Mouse (Mus musculus) embryonic fibroblast, embryonic 13.5 days (primary cell): ENCODE results near the gene Krtap8-1.

Source experiments
- CTCF ChIP-seq: IDR thresholded peaks from 2 replicates; pipeline ENCODE4 v1.5.1; 2011; ENCODE audit warnings: mild to moderate bottlenecking, control low read depth, low read length, moderate library complexity, borderline replicate concordance; ENCODE audit not compliant: insufficient read depth
- POLR2A ChIP-seq: IDR thresholded peaks from 2 replicates; pipeline ENCODE4 v1.6.1; 2011; ENCODE audit warnings: low read depth, mild to moderate bottlenecking, control low read depth, low read length, moderate library complexity

- TF ChIP-seq POLR2A (no peak), CTCF (no peak)
Observed at GRCm38 (mm10) chr16:89508223-89508622, 20.5 kb upstream of the Krtap8-1 start, which contains the start of gene Krtap7-1.
